Mouse (Mus musculus) liver, embryonic 11.5 days (tissue): ENCODE results near the gene Mmgt1. TPM values are rescaled to one million over a fixed set of nuclear protein-coding genes. Genes with fewer than 3 reads are reported as not detected.
A peak's percentile ranks its signal among the peaks of the same experiment; 100 is the strongest.

Experiments
- ATAC-seq: fragments of 200-750 bp; cut with Nextera tagmentation; replicated peaks from 2 replicates; pipeline ENCODE4 v1.8.0; 2017; ENCODE audit warnings: moderate number of reproducible peaks, mild to moderate bottlenecking, moderate TSS enrichment, moderate library complexity; ENCODE audit not compliant: low FRiP score
- DNase-seq: peaks from one replicate; pipeline ENCODE4 v3.0.0-alpha.2; 2017; ENCODE audit warnings: low spot score
- H3K27ac ChIP-seq: fragments of 300-500 bp; sonication (generic); 2 replicates; pipeline ENCODE4 v1.5.1; 2014; ENCODE audit warnings: mild to moderate bottlenecking, low read depth, low read length, control low read depth
- H3K27me3 ChIP-seq: fragments of 300-500 bp; sonication (generic); replicated peaks from 2 replicates; pipeline ENCODE4 v1.6.1; 2014; ENCODE audit warnings: low read length, mixed read lengths; ENCODE audit not compliant: control insufficient read depth, insufficient read depth
- H3K36me3 ChIP-seq: fragments of 300-500 bp; sonication (generic); 2 replicates; pipeline ENCODE4 v1.6.1; 2014; ENCODE audit warnings: mild to moderate bottlenecking, low read length, moderate library complexity, mixed read lengths; ENCODE audit not compliant: control insufficient read depth, insufficient read depth
- H3K4me1 ChIP-seq: fragments of 300-500 bp; sonication (generic); replicated peaks from 2 replicates; pipeline ENCODE4 v1.6.1; 2014; ENCODE audit warnings: low read length, mixed read lengths; ENCODE audit not compliant: control insufficient read depth, insufficient read depth
- H3K4me2 ChIP-seq: fragments of 300-500 bp; sonication (generic); 2 replicates; pipeline ENCODE4 v1.6.1; 2014; ENCODE audit warnings: mild to moderate bottlenecking, control low read depth, moderate library complexity
- H3K4me3 ChIP-seq: fragments of 300-500 bp; sonication (generic); 2 replicates; pipeline ENCODE4 v1.5.1; 2014; ENCODE audit warnings: low read depth, low read length, control low read depth
- H3K9ac ChIP-seq: fragments of 300-500 bp; sonication (generic); 2 replicates; pipeline ENCODE4 v1.6.1; 2014; ENCODE audit warnings: low read depth, low read length, control low read depth
- H3K9me3 ChIP-seq: fragments of 300-500 bp; sonication (generic); 2 replicates; pipeline ENCODE4 v1.6.1; 2016; ENCODE audit warnings: low read length, inconsistent platforms, mixed read lengths; ENCODE audit not compliant: control insufficient read depth
- WGBS: fragments of 180-500 bp; shearing (Covaris S2); extraction: QIAGEN DNeasy Blood & Tissue Kit; methylation state at CpG from one replicate; pipeline ENCODE4 v1.1.7; 2014; 5-methylcytosine and 5-hydroxymethylcytosine counted together
- microRNA-seq: library from miRNA; unstranded; fragments of <30 nt; microRNA quantifications from one replicate; pipeline ENCODE4, GENCODE M21; 2017; ENCODE audit warnings: borderline number of aligned reads
- polyA plus RNA-seq: library from polyadenylated mRNA; unstranded; fragments of >200 nt; fragmentation: Nextera tagmentation; extraction: Ambion mirVana; gene quantifications from 2 replicates; pipeline ENCODE4 v1.2.1, GENCODE M21; 2014

The Mmgt1 gene
- polyA plus RNA-seq, 1 experiment from 2014 or later, result 20.2 TPM

DNA sequence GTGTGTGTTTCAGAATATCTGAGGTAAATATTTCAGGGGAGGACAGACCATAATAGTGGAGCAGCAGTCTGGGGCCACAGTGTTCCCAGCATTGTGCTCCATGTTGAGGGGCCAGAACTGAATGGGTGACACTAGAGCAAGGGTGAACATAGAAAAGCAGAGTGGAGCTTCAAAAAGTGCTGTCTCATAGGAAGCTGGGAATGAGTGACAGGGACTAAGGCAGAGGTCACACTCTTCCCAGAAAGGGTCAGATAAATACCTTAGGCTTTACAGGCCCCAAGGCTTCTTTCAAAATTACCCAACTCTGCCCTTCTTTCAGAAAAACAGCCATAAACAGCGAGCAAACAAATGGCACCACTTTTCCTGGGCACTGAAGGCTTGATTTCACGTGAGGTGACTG is 8.7 kb upstream of the Mmgt1 start:
- Histone ChIP-seq H3K27me3 (no peaks in the 10 kb centered on the region), H3K4me3 (no peak overlapping the region), H3K4me2 (no peak overlapping the region), H3K9me3 (no peaks in the 10 kb centered on the region), H3K4me1 (peaks cover 2% of the 10 kb centered on the region; the same call in 1 of the 2 replicates), H3K27ac (no peak overlapping the region; the same call in 1 of the 2 replicates), H3K9ac (no peak overlapping the region), H3K36me3 (no peaks in the 10 kb centered on the region)
- 40% methylated on average over 2 of the region's 2 CpGs for WGBS
- ATAC-seq, result no peak
- no peak for DNase-seq

DNA sequence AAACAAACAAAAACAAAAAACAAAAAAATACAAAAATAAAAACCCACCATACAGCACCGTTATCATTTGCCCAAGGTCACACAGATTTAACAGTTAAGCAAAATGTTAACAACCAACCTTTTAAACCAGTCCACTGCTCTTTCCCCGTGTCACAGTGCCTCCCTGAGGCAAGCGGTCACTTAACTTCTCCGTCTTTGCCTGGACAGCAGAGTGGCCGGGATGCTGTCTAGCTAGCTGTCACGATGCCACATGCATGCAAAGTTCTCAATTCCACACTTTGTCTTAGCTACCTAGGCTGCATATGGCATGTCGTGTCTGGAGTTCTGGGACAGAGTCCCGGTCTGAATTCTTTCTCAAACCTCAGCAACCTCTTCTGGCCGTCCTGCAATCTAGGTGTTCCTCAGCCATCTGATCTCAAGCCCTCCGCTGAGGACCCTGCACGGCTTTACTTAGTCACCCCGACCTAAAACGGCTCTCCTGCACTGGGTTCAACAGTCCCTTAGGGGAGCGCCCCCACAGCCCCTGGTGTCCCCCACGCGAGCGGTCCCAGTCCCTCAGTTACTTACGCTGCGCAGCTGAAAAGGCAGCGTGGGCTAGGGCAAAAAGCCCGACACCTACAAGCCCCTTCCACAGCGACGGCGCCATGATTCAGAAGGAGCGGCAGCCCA is 516 bp downstream of the Mmgt1 start:
- 10% methylated on average over 25 of the region's 25 CpGs for WGBS
- H3K9ac ChIP-seq, result peak overlapping the region; percentile 85
- peak overlapping the region; percentile 62 for H3K4me2 ChIP-seq
- no peaks in the 10 kb centered on the region for H3K9me3 ChIP-seq
- no peaks in the 10 kb centered on the region for H3K27me3 ChIP-seq
- peak overlapping the region; percentile 55; the same call in 1 of the 2 replicates for H3K27ac ChIP-seq
- peak; percentile 53 for ATAC-seq
- 0 out of 2 replicates have a peak, but pooled peaks cover 2% of the 10 kb centered on the region for H3K4me1 ChIP-seq
- no peaks in the 10 kb centered on the region for H3K36me3 ChIP-seq
- peak overlapping the region; percentile 77 for H3K4me3 ChIP-seq
- DNase-seq, result no peak

DNA sequence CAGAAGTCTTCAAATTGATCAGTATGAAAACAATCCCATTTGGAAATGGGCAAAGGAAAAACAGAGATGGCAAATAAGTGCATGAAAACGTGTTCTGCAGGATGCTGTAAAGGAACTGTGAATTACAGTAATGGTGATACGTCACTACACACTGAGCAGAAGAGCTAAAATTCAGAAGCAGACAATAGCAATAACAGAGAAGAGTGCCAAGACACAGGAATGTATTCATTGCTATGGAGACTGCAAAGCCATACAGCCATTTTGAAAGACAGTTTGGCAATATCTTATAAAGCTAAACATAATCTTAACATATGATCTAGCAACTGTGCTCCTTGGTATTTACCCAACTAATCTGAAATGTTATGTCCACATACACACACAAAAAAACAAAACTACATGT is 19.7 kb downstream of the Mmgt1 start:
- H3K36me3 ChIP-seq, result no peaks in the 10 kb centered on the region
- no peak overlapping the region for H3K9ac ChIP-seq
- no peak overlapping the region for H3K4me2 ChIP-seq
- no peaks in the 10 kb centered on the region for H3K27me3 ChIP-seq
- no peaks in the 10 kb centered on the region for H3K9me3 ChIP-seq
- ATAC-seq, result no peak
- H3K4me1 ChIP-seq, result no peaks in the 10 kb centered on the region
- no peak for DNase-seq
- H3K27ac ChIP-seq, result no peak overlapping the region
- H3K4me3 ChIP-seq, result no peak overlapping the region
- 75% methylated on average over 2 of the region's 2 CpGs for WGBS

DNA sequence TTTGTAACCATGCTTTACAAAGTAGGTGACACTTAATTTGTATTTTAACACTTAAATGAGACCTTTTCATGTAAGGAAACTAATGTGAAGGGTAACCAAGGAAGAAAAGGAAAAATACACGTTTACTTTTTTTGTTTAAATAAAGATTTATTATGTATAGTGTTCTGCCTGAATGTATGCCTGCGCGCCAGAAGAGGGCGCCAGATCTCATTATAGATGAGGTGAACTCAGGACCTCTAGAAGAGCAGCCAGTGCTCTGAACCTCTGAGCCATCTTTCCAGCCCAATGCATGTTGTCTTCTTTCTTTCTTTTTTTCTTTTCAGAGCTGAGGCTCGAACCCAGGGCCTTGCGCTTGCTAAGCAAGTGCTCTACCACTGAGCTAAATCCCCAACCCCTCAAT is 25.4 kb downstream of the Mmgt1 start:
- Histone ChIP-seq H3K9ac (no peak overlapping the region), H3K27ac (no peak overlapping the region), H3K9me3 (no peaks in the 10 kb centered on the region), H3K4me3 (no peak overlapping the region), H3K27me3 (no peaks in the 10 kb centered on the region), H3K36me3 (no peaks in the 10 kb centered on the region), H3K4me2 (no peak overlapping the region), H3K4me1 (no peaks in the 10 kb centered on the region)
- WGBS, result 22% methylated on average over 6 of the region's 6 CpGs
- DNase-seq (no peak), ATAC-seq (no peak)

DNA sequence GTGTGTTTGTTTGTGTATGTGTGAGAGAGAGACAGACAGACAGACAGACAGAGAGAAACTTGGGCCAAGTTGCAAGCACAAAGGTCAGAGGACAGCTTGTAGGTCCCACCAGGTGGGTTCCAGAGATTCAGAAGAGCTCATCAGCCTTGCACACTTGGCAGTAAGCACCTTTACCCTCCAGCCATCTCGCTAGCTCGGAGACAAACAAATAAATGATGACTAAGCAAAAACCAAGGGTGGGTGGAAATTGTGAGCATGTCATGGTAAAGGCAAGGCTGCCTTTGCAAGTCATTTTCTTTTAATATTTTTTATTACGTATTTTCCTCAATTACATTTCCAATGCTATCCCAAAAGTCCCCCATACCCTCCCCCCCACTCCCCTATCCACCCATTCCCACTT is 44.3 kb downstream of the Mmgt1 start:
- no peak for DNase-seq
- no peaks in the 10 kb centered on the region for H3K27me3 ChIP-seq
- H3K9me3 ChIP-seq, result no peaks in the 10 kb centered on the region
- H3K27ac ChIP-seq, result no peak overlapping the region
- H3K4me2 ChIP-seq, result no peak overlapping the region
- 64% methylated on average over 3 of the region's 3 CpGs for WGBS
- no peaks in the 10 kb centered on the region for H3K36me3 ChIP-seq
- H3K4me3 ChIP-seq, result no peak overlapping the region
- H3K4me1 ChIP-seq, result no peaks in the 10 kb centered on the region
- H3K9ac ChIP-seq, result no peak overlapping the region
- no peak for ATAC-seq

DNA sequence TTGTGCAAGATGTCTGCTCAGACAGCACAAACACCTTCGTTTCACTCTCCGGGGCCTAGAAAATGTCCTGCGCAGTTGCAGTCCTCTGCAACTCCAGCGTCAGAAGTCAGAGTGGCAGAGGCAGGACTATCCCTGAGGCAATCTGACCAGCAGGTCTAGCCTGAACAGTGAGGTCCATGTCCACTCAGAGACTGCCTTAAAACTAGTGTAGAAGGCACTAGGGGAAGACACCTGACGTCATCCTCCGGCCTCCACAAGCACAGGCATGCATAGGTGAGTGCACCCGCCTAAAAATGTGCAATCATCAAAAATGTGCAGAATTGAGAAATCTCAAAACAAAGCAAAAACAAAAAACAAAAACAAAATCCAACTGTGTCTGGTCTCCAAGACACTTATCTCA is 48.4 kb downstream of the Mmgt1 start, which contains the start of gene Gm648:
Gm648 (minus strand) TSS at position 101 of the 400 bp plus-strand sequence.
- ATAC-seq (no peak), DNase-seq (no peak)
- no peak within 1 kb of the TSS for H3K4me2 ChIP-seq
- no peak within 1 kb of the TSS for H3K9ac ChIP-seq
- H3K4me3 ChIP-seq, result no peak within 1 kb of the TSS
- no peaks in the 10 kb centered on the region for H3K4me1 ChIP-seq
- WGBS, result 79% methylated on average over 7 of the region's 7 CpGs
- no peak within 1 kb of the TSS for H3K27ac ChIP-seq
- H3K36me3 ChIP-seq, result no peaks in the 10 kb centered on the region
- H3K9me3 ChIP-seq, result no peaks in the 10 kb centered on the region
- no peaks in the 10 kb centered on the region for H3K27me3 ChIP-seq

DNA sequence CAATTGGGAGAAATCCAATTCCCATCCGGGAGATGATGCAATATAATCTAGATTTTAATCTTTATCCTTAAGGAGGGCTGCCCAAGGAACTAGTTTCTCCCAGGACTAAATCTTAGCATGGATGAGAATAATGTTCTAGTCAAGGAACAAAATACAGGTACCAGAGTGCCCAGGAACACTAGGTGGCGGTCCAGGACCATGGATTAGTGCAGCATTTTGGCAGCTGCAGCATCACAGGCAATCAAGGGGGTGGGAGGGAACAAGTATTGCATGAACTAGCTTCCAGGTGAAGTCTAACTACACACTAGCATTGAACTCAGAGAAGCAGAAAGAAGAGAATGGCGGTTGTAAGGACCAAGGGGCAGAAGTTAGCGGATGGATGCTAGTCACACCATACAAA is 60.7 kb downstream of the Mmgt1 start:
- Histone ChIP-seq H3K9me3 (no peaks in the 10 kb centered on the region), H3K4me1 (no peaks in the 10 kb centered on the region), H3K4me2 (no peak overlapping the region), H3K27me3 (no peaks in the 10 kb centered on the region), H3K4me3 (no peak overlapping the region), H3K36me3 (no peaks in the 10 kb centered on the region), H3K27ac (no peak overlapping the region), H3K9ac (no peak overlapping the region)
- 57% methylated on average over 4 of the region's 4 CpGs for WGBS
- DNase-seq (peak; percentile 31), ATAC-seq (no peak)

Small RNA genes lying within 50 kb of the gene (microRNA-seq; reads per million reads assigned to microRNA genes)
- gene Mir5116, result 7.0 reads per million, percentile 18 among the genes with 10 or more reads in this experiment

Other genes starting within 250 kb of the Mmgt1 start
- 1.2 and 2.2 TPM in 2 replicates for gene Smim10l2a, start 223.5 kb downstream of the Mmgt1 start, polyA plus RNA-seq
- 2.1 and 2.2 TPM in 2 replicates for gene Gm2174, start 150.1 kb downstream of the Mmgt1 start, polyA plus RNA-seq
- gene Ints6l, start 143.2 kb downstream of the Mmgt1 start, polyA plus RNA-seq, result 41.8 and 44.8 TPM in 2 replicates
- gene Gm10477, start 73.3 kb downstream of the Mmgt1 start, polyA plus RNA-seq, result not detected in 2 replicates
- not detected in 2 replicates for gene Gm648, start 48.5 kb downstream of the Mmgt1 start, polyA plus RNA-seq
- 6.8 and 7.3 TPM in 2 replicates for gene Slc9a6, start 11.7 kb upstream of the Mmgt1 start, polyA plus RNA-seq
- 17.2 and 19.7 TPM in 2 replicates for gene Fhl1, start 133.7 kb upstream of the Mmgt1 start, polyA plus RNA-seq
- 1.4 and 1.5 TPM in 2 replicates for gene Map7d3, start 224.3 kb upstream of the Mmgt1 start, polyA plus RNA-seq